In the genomic region with DNA sequence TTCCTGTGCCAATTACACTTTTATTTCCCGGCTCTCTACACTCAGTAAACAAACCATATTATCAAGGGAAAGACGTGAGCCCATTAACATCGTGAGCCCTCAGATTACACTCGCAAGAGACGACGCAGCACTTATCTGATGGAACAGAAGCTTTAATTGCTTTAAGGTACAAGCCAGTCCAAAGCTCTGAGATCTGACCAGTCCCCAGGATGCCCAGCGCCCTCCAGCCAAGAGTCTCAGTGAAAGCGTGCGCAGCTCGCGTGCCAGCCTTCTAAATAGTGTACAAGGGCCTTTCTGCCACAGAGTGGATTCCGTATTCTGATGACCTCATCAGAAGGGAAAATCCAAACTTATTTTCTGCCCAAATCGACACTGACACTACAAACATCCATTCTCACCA, we compare ENCODE assay signal across 17 mouse cellular contexts. TPM values are rescaled to one million over a fixed set of nuclear protein-coding genes. Genes with fewer than 3 reads are reported as not detected.
DNase-seq lines count a peak whose midpoint lies in the region; ATAC-seq and TF ChIP-seq lines count a peak whose summit lies in the region.
"Had no signal": no experiment of that assay in that cellular context is flagged by ENCODE, and none has a peak within 500 bp of the region (broad histone marks: within the 10 kb centered on the region; RNA-seq: fewer than 3 reads in every experiment).

No protein-coding gene starts in this region.

- no peaks in the 10 kb centered on the region for H3K9me3 ChIP-seq in midbrain, embryonic 11.5 days (ENCODE audit: control insufficient read depth, low read length)
- no peaks in the 10 kb centered on the region for H3K9me3 ChIP-seq in midbrain, embryonic 14.5 days (ENCODE audit: control insufficient read depth, low read length)
- H3K9me3 ChIP-seq in limb, embryonic 10.5 days (replicated peaks): no peaks in the 10 kb centered on the region

- no peak for ATAC-seq in midbrain, embryonic 11.5 days (ENCODE audit: low FRiP score)
- ATAC-seq in midbrain, embryonic 14.5 days (ENCODE audit: low FRiP score, low TSS enrichment): no peak

- TF ChIP-seq POLR2A in heart, adult 2 months (IDR thresholded peaks at IDR 0.05; ENCODE audit: insufficient read depth, low read depth, low read length): no peak

- H3K27ac ChIP-seq in heart, adult 2 months: no peak overlapping the region
- H3K27ac ChIP-seq in midbrain, embryonic 11.5 days (ENCODE audit: low read depth, low read length): no peak overlapping the region
- no peak overlapping the region for H3K27ac ChIP-seq in midbrain, embryonic 14.5 days (replicated peaks; ENCODE audit: low read depth, low read length)
- no peak overlapping the region for H3K27ac ChIP-seq in limb, embryonic 10.5 days
- H3K27ac ChIP-seq: macrophage had no signal

- H3K4me3 ChIP-seq in heart, adult 2 months: no peak overlapping the region
- H3K4me3 ChIP-seq in midbrain, embryonic 11.5 days (ENCODE audit: low read depth, low read length): no peak overlapping the region
- H3K4me3 ChIP-seq in midbrain, embryonic 14.5 days (replicated peaks; ENCODE audit: low read depth, low read length): no peak overlapping the region
- peak overlapping the region; percentile 62 for H3K4me3 ChIP-seq in limb, embryonic 10.5 days

- no peak overlapping the region for H3K4me2 ChIP-seq in midbrain, embryonic 11.5 days
- no peak overlapping the region for H3K4me2 ChIP-seq in midbrain, embryonic 14.5 days (ENCODE audit: low read length)

- no peaks in the 10 kb centered on the region for H3K79me2 ChIP-seq in heart, adult 2 months (replicated peaks; ENCODE audit: control insufficient read depth, insufficient read depth, low read length)

- DNase-seq in heart, adult 11 months: peak; percentile 61
- DNase-seq in heart, adult 2 months: no peak
- peak; percentile 90 for DNase-seq in midbrain, embryonic 11.5 days (ENCODE audit: low spot score, missing footprints)
- no peak for DNase-seq in midbrain, embryonic 14.5 days
- DNase-seq in limb, embryonic 10.5 days (ENCODE audit: low spot score): peak; percentile 44
- DNase-seq in layer of hippocampus, postnatal 10 days (ENCODE audit: low spot score in 2 of 2): no peak
- DNase-seq in layer of hippocampus, adult 9-10 months (ENCODE audit: low spot score): no peak
- DNase-seq in lung, postnatal 25 days (ENCODE audit: low spot score): no peak
- DNase-seq: thymus, postnatal 14 days had no signal

- H3K4me1 ChIP-seq in heart, adult 2 months (ENCODE audit: control insufficient read depth, insufficient read depth, low read length): no peaks in the 10 kb centered on the region; the same call in 1 of the 2 replicates
- peaks cover 14% of the 10 kb centered on the region for H3K4me1 ChIP-seq in midbrain, embryonic 11.5 days (ENCODE audit: control insufficient read depth, insufficient read depth, low read length)
- peaks cover 10% of the 10 kb centered on the region for H3K4me1 ChIP-seq in midbrain, embryonic 14.5 days (ENCODE audit: control insufficient read depth, insufficient read depth, low read length)
- peaks cover 41% of the 10 kb centered on the region for H3K4me1 ChIP-seq in limb, embryonic 10.5 days

- WGBS in heart, adult 2 months: 8% methylated on average over 13 of the region's 13 CpGs
- WGBS in midbrain, embryonic 11.5 days: 6% methylated on average over 13 of the region's 13 CpGs
- 8% methylated on average over 13 of the region's 13 CpGs for WGBS in midbrain, embryonic 14.5 days
- WGBS in limb, embryonic 10.5 days: 2% methylated on average over 13 of the region's 13 CpGs

- TF ChIP-seq CTCF in heart, adult 2 months (IDR thresholded peaks at IDR 0.05): no peak

- H3K36me3 ChIP-seq in heart, adult 2 months (ENCODE audit: control insufficient read depth, insufficient read depth, low read length): no peaks in the 10 kb centered on the region
- H3K36me3 ChIP-seq in midbrain, embryonic 11.5 days (ENCODE audit: control insufficient read depth, insufficient read depth, low read length): no peaks in the 10 kb centered on the region
- H3K36me3 ChIP-seq in midbrain, embryonic 14.5 days (ENCODE audit: control insufficient read depth, insufficient read depth, low read length): no peaks in the 10 kb centered on the region
- no peaks in the 10 kb centered on the region for H3K36me3 ChIP-seq in limb, embryonic 10.5 days

- no peak for TF ChIP-seq EP300 in heart, adult 2 months (IDR thresholded peaks at IDR 0.05; ENCODE audit: insufficient read depth, low read depth, low read length)

- peaks cover 21% of the 10 kb centered on the region for H3K27me3 ChIP-seq in heart, adult 2 months (ENCODE audit: control insufficient read depth, insufficient read depth, low read length)
- peaks cover 74% of the 10 kb centered on the region for H3K27me3 ChIP-seq in midbrain, embryonic 11.5 days (ENCODE audit: control insufficient read depth, insufficient read depth, low read length)
- H3K27me3 ChIP-seq in midbrain, embryonic 14.5 days (ENCODE audit: control insufficient read depth, insufficient read depth, low read length): peaks cover 91% of the 10 kb centered on the region
- H3K27me3 ChIP-seq in limb, embryonic 10.5 days (ENCODE audit: low read depth, poor library complexity, severe bottlenecking): peaks cover 69% of the 10 kb centered on the region

- intact Hi-C loops in heart, adult 2 months (cut with DNase I): no loop called here

- H3K9ac ChIP-seq in heart, adult 2 months (ENCODE audit: low read depth, low read length): no peak overlapping the region
- H3K9ac ChIP-seq in midbrain, embryonic 11.5 days (ENCODE audit: low read length): no peak overlapping the region
- no peak overlapping the region for H3K9ac ChIP-seq in midbrain, embryonic 14.5 days (replicated peaks; ENCODE audit: low read length)

RNA-seq across cellular contexts. Expression of gene Hoxd1, which starts 0.8 kb away (rescaled TPM):
- total RNA-seq in heart, adult 2 months (2021): not detected
- not detected in 2 replicates for polyA plus RNA-seq in heart, adult 2 months (2012; rRNA removed)
- not detected in 2 replicates for polyA plus RNA-seq in midbrain, embryonic 11.5 days (2014; fragmentation: Nextera tagmentation; extraction: Ambion mirVana)
- not detected in 2 replicates for polyA plus RNA-seq in midbrain, embryonic 14.5 days (2014; fragmentation: Nextera tagmentation; extraction: Ambion mirVana)
- 0.68 and 1.2 TPM in 2 replicates for polyA plus RNA-seq in limb, embryonic 10.5 days (2016; fragmentation: Nextera tagmentation; extraction: Ambion mirVana)
- total RNA-seq in layer of hippocampus, postnatal 10 days (2021): not detected
- total RNA-seq: adrenal gland, adult 18-20 months; hematopoietic stem cell, adult 5-6 weeks; liver, adult 2 months; neutrophil, adult 5-6 weeks had no signal
- polyA plus RNA-seq: liver, adult 2 months; macrophage; small intestine, adult 2 months had no signal

RNA-seq across cellular contexts. Expression of gene Gm28230, which starts 35.4 kb away (rescaled TPM):
- under 1 TPM in 1 of 2 experiments, not detected in 1; 0.14 TPM for total RNA-seq in heart, adult 2 months (2021)
- polyA plus RNA-seq in heart, adult 2 months (2012; rRNA removed): 0.04 and 0.20 TPM in 2 replicates
- not detected in 2 replicates for polyA plus RNA-seq in midbrain, embryonic 11.5 days (2014; fragmentation: Nextera tagmentation; extraction: Ambion mirVana)
- polyA plus RNA-seq in midbrain, embryonic 14.5 days (2014; fragmentation: Nextera tagmentation; extraction: Ambion mirVana): not detected in 2 replicates
- polyA plus RNA-seq in limb, embryonic 10.5 days (2016; fragmentation: Nextera tagmentation; extraction: Ambion mirVana): 0.70 and 0.79 TPM in 2 replicates
- total RNA-seq in layer of hippocampus, postnatal 10 days (2021): not detected
- total RNA-seq: hematopoietic stem cell, adult 5-6 weeks; layer of hippocampus, adult 8-10 months; liver, adult 2 months; neutrophil, adult 5-6 weeks had no signal
- polyA plus RNA-seq: embryonic facial prominence, embryonic 11.5 days; liver, adult 2 months; macrophage had no signal

RNA-seq across cellular contexts. Expression of gene Hoxd4, which starts 50.2 kb away (rescaled TPM):
- under 1 TPM; 0.21 to 0.45 TPM for total RNA-seq in heart, adult 2 months (2021)
- polyA plus RNA-seq in heart, adult 2 months (2012; rRNA removed): 0.53 and 1.0 TPM in 2 replicates
- polyA plus RNA-seq in midbrain, embryonic 11.5 days (2014; fragmentation: Nextera tagmentation; extraction: Ambion mirVana): not detected in 2 replicates
- not detected in 2 replicates for polyA plus RNA-seq in midbrain, embryonic 14.5 days (2014; fragmentation: Nextera tagmentation; extraction: Ambion mirVana)
- 1.2 and 2.3 TPM in 2 replicates for polyA plus RNA-seq in limb, embryonic 10.5 days (2016; fragmentation: Nextera tagmentation; extraction: Ambion mirVana)
- not detected for total RNA-seq in layer of hippocampus, postnatal 10 days (2021)
- total RNA-seq: hematopoietic stem cell, adult 5-6 weeks; layer of hippocampus, adult 8-10 months; neutrophil, adult 5-6 weeks had no signal
- polyA plus RNA-seq: macrophage had no signal

RNA-seq across cellular contexts. Expression of gene Hoxd3, which starts 50.2 kb away (rescaled TPM):
- total RNA-seq in heart, adult 2 months (2021): not detected
- polyA plus RNA-seq in heart, adult 2 months (2012; rRNA removed): 0.06 TPM in 1 of 2 replicates, not detected in the other
- 0.07 and 0.14 TPM in 2 replicates for polyA plus RNA-seq in midbrain, embryonic 11.5 days (2014; fragmentation: Nextera tagmentation; extraction: Ambion mirVana)
- not detected in 2 replicates for polyA plus RNA-seq in midbrain, embryonic 14.5 days (2014; fragmentation: Nextera tagmentation; extraction: Ambion mirVana)
- 1.4 and 3.0 TPM in 2 replicates for polyA plus RNA-seq in limb, embryonic 10.5 days (2016; fragmentation: Nextera tagmentation; extraction: Ambion mirVana)
- total RNA-seq in layer of hippocampus, postnatal 10 days (2021): not detected
- total RNA-seq: hematopoietic stem cell, adult 5-6 weeks; layer of hippocampus, adult 8-10 months; liver, adult 2 months; neutrophil, adult 5-6 weeks had no signal
- polyA plus RNA-seq: liver, adult 2 months; macrophage had no signal

RNA-seq across cellular contexts. Expression of gene Hoxd8, which starts 57.5 kb away (rescaled TPM):
- total RNA-seq in heart, adult 2 months (2021): 1 to 10 TPM in 1 of 2 experiments, under 1 TPM in 1; 0.61 to 1.0 TPM
- 0.59 and 0.61 TPM in 2 replicates for polyA plus RNA-seq in heart, adult 2 months (2012; rRNA removed)
- 0.11 TPM in 1 of 2 replicates, not detected in the other for polyA plus RNA-seq in midbrain, embryonic 11.5 days (2014; fragmentation: Nextera tagmentation; extraction: Ambion mirVana)
- polyA plus RNA-seq in midbrain, embryonic 14.5 days (2014; fragmentation: Nextera tagmentation; extraction: Ambion mirVana): not detected in 2 replicates
- 11.6 and 17.4 TPM in 2 replicates for polyA plus RNA-seq in limb, embryonic 10.5 days (2016; fragmentation: Nextera tagmentation; extraction: Ambion mirVana)
- total RNA-seq in layer of hippocampus, postnatal 10 days (2021): under 1 TPM in 1 of 2 experiments, not detected in 1; 0.23 TPM
- total RNA-seq: hematopoietic stem cell, adult 5-6 weeks; layer of hippocampus, adult 8-10 months; liver, adult 2 months; neutrophil, adult 5-6 weeks had no signal
- polyA plus RNA-seq: macrophage had no signal

Comparison
In these comparisons a context has a peak if more than half of its experiments do, and no peak if none do; other contexts are left out.
1. DNase-seq: peak in heart, adult 11 months (single experiment), midbrain, embryonic 11.5 days (single experiment) and limb, embryonic 10.5 days (single experiment); none in heart, adult 2 months (0 of 2), midbrain, embryonic 14.5 days (single experiment), layer of hippocampus, postnatal 10 days (0 of 2), layer of hippocampus, adult 9-10 months (single experiment) and lung, postnatal 25 days (single experiment).